Mouse (Mus musculus): ENCODE data around the gene Pxmp2. TPM values are rescaled to one million over a fixed set of nuclear protein-coding genes. Genes with fewer than 3 reads are reported as not detected.
A peak's percentile ranks its signal among the peaks of the same experiment; 100 is the strongest.

The Pxmp2 gene
- polyA plus RNA-seq, 1 experiment from 2014 or later: 8.0 TPM

DNA sequence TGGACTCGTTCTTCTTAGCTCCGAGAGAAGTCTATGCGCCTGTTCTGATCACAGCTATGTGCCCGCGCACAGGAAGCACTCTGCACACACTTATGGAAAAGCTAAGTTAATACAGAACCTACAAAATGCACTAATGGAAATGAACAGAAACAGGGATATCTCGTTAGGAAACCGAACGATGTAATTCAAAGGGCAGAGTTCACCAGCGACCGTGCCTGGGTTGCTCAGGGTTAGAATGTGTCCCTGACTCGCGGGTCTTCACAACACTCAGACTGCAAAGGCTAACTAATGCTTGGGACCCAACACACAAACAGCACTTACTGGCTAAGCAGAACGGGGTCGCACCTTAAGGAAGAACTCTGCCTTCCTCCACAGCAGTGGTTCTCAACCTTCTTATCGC lies 830 bp downstream of the Pxmp2 start:
- no peak overlapping the region; the same call in 1 of the 2 replicates for H3K27ac ChIP-seq (ENCODE audit: low read length)
- peak overlapping the region; percentile 83 for H3K4me3 ChIP-seq (ENCODE audit: low read length)
- ATAC-seq: no peak
- H3K9me3 ChIP-seq (ENCODE audit: control insufficient read depth, low read length): no peaks in the 10 kb centered on the region
- WGBS: 4% methylated on average over 15 of the region's 15 CpGs
- peaks cover 2% of the 10 kb centered on the region; the same call in 1 of the 2 replicates for H3K27me3 ChIP-seq (replicated peaks; ENCODE audit: control insufficient read depth, insufficient read depth, low read length)
- peak overlapping the region; percentile 74 for H3K9ac ChIP-seq (ENCODE audit: low read depth, low read length)
- H3K36me3 ChIP-seq (ENCODE audit: control insufficient read depth, insufficient read depth, low read length): no peaks in the 10 kb centered on the region
- peak overlapping the region; percentile 99 for H3K4me2 ChIP-seq (ENCODE audit: low read depth, low read length)
- peaks cover 13% of the 10 kb centered on the region for H3K4me1 ChIP-seq (ENCODE audit: control insufficient read depth, insufficient read depth, low read length)

DNA sequence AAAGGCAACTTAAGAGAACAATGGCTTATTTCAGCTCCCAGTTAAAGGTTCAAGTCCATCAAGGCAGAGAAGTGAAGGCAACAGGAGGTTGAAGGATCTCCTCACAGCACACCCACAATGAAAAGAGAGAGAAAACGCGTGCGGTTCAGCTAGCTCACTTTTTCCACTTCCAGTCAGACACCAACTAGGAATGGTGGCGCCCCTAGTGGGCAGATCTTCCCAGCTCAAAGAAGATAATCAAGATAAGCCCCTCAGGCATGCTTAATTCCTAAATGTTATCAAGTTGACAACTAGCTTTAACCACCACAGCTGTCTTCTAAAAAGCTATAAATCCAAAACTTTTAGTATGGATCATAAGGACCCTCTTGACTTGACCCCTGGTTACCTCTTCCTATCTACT lies 1.4 kb downstream of the Pxmp2 start:
- peak overlapping the region; percentile 83; the same call in 1 of the 2 replicates for H3K4me3 ChIP-seq (ENCODE audit: low read length)
- H3K36me3 ChIP-seq (ENCODE audit: control insufficient read depth, insufficient read depth, low read length): no peaks in the 10 kb centered on the region
- WGBS: 5% methylated on average over 4 of the region's 4 CpGs
- H3K9ac ChIP-seq (ENCODE audit: low read depth, low read length): no peak overlapping the region
- H3K4me2 ChIP-seq (ENCODE audit: low read depth, low read length): peak overlapping the region; percentile 99
- H3K9me3 ChIP-seq (ENCODE audit: control insufficient read depth, low read length): no peaks in the 10 kb centered on the region
- H3K27me3 ChIP-seq (replicated peaks; ENCODE audit: control insufficient read depth, insufficient read depth, low read length): peaks cover 2% of the 10 kb centered on the region; the same call in 1 of the 2 replicates
- ATAC-seq: no peak
- H3K4me1 ChIP-seq (ENCODE audit: control insufficient read depth, insufficient read depth, low read length): peaks cover 13% of the 10 kb centered on the region
- no peak overlapping the region for H3K27ac ChIP-seq (ENCODE audit: low read length)

DNA sequence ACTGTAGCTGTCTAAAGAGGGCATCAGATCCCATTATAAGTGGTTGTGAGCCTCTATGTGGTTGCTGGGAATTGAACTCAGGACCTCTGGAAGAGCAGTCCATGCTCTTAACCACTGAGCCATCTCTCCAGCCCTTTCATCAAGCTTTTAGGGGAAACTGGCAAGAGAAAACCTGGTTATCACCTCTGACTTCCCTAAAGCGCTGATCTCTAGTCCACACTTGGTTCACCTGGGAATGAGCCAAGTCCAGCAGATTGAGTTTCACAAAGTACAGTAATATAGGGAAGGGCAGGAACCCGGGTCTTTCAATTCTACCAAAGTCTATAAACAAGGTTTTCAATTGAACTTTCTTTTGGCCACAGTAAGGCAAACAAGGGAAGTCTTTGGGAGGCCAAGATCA lies 4.0 kb downstream of the Pxmp2 start:
- H3K4me2 ChIP-seq (ENCODE audit: low read depth, low read length): no peak overlapping the region
- peaks cover 2% of the 10 kb centered on the region; the same call in 1 of the 2 replicates for H3K27me3 ChIP-seq (replicated peaks; ENCODE audit: control insufficient read depth, insufficient read depth, low read length)
- H3K9ac ChIP-seq (ENCODE audit: low read depth, low read length): no peak overlapping the region
- 84% methylated on average over 2 of the region's 2 CpGs for WGBS
- no peaks in the 10 kb centered on the region for H3K36me3 ChIP-seq (ENCODE audit: control insufficient read depth, insufficient read depth, low read length)
- ATAC-seq: no peak
- H3K9me3 ChIP-seq (ENCODE audit: control insufficient read depth, low read length): no peaks in the 10 kb centered on the region
- H3K4me1 ChIP-seq (ENCODE audit: control insufficient read depth, insufficient read depth, low read length): peaks cover 11% of the 10 kb centered on the region
- H3K4me3 ChIP-seq (ENCODE audit: low read length): no peak overlapping the region
- H3K27ac ChIP-seq (ENCODE audit: low read length): no peak overlapping the region

DNA sequence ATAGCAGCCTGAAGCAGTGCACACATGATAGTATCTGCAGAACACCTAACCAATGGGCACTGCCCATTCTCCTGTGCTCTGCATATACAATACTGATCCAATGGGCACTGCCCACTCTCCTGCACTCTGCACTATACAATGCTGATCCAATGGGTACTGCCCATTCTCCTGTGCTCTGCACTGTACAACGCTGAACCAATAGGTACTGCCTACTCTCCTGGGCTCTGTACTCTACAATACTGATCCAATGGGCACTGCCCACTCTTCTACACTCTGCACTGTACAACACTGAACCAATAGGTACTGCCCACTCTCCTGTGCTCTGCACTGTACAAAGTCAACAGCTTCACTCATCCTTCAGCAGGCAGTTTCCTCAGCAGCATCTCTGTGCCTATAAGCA lies 9.1 kb downstream of the Pxmp2 start:
- H3K4me1 ChIP-seq (ENCODE audit: control insufficient read depth, insufficient read depth, low read length): no peaks in the 10 kb centered on the region
- no peak overlapping the region for H3K9ac ChIP-seq (ENCODE audit: low read depth, low read length)
- 90% methylated on average over 1 of the region's 1 CpGs for WGBS
- no peak overlapping the region for H3K27ac ChIP-seq (ENCODE audit: low read length)
- H3K4me3 ChIP-seq (ENCODE audit: low read length): no peak overlapping the region
- H3K36me3 ChIP-seq (ENCODE audit: control insufficient read depth, insufficient read depth, low read length): no peaks in the 10 kb centered on the region
- H3K4me2 ChIP-seq (ENCODE audit: low read depth, low read length): no peak overlapping the region
- ATAC-seq: no peak
- H3K9me3 ChIP-seq (ENCODE audit: control insufficient read depth, low read length): no peaks in the 10 kb centered on the region
- H3K27me3 ChIP-seq (replicated peaks; ENCODE audit: control insufficient read depth, insufficient read depth, low read length): no peaks in the 10 kb centered on the region

DNA sequence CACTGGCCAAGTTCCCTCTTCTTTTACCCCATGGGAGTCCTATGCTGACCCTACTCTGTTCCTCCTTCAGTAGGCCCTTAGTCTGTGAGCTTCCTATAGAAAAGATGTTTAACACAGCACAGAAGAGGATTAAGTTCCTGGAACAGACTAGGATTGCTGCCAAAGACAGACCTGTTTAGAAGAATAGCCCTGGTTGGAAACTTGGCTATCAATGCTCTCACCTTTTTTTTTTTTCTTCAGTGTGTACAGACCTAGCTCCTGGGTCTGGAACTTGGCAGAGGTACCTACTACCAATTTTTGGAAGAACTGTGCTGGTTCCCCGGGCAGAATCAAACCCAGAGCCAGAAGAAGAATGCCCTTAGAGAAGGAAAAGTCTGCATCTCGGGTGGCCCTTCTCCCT lies 9.6 kb downstream of the Pxmp2 start:
- WGBS: 79% methylated on average over 2 of the region's 2 CpGs
- H3K9ac ChIP-seq (ENCODE audit: low read depth, low read length): no peak overlapping the region

DNA sequence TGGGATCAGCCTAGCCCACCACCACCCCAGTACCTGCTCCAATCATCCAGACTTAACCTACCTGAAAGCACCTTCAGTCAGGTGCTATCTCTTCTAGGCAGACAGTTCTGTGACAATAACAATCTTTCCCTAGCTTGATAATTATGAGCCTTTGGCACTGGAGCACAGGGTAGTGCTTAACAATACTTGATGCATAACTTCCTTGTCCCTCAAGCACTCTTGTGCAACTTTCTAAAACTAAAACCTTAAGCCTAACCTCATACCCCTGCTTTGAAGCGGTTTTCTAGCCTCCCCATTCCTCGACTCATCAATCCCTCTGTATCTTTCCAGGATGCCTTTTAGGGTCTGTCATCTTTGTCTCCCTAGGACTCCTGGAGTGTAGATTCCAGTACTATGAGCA lies 11.1 kb downstream of the Pxmp2 start:
- H3K36me3 ChIP-seq (ENCODE audit: control insufficient read depth, insufficient read depth, low read length): no peaks in the 10 kb centered on the region
- H3K9ac ChIP-seq (ENCODE audit: low read depth, low read length): no peak overlapping the region
- no peak overlapping the region for H3K4me2 ChIP-seq (ENCODE audit: low read depth, low read length)
- no peaks in the 10 kb centered on the region for H3K27me3 ChIP-seq (replicated peaks; ENCODE audit: control insufficient read depth, insufficient read depth, low read length)
- no peak overlapping the region for H3K4me3 ChIP-seq (ENCODE audit: low read length)
- no peaks in the 10 kb centered on the region for H3K9me3 ChIP-seq (ENCODE audit: control insufficient read depth, low read length)
- H3K27ac ChIP-seq (ENCODE audit: low read length): no peak overlapping the region
- ATAC-seq: no peak
- H3K4me1 ChIP-seq (ENCODE audit: control insufficient read depth, insufficient read depth, low read length): no peaks in the 10 kb centered on the region
- WGBS: 74% methylated on average over 2 of the region's 2 CpGs

More for the DNA sequence above, 9.6 kb downstream of the Pxmp2 start:
- H3K4me3 ChIP-seq (ENCODE audit: low read length): no peak overlapping the region
- no peaks in the 10 kb centered on the region for H3K4me1 ChIP-seq (ENCODE audit: control insufficient read depth, insufficient read depth, low read length)
- no peak for ATAC-seq
- no peaks in the 10 kb centered on the region for H3K27me3 ChIP-seq (replicated peaks; ENCODE audit: control insufficient read depth, insufficient read depth, low read length)
- no peak overlapping the region for H3K27ac ChIP-seq (ENCODE audit: low read length)
- no peak overlapping the region for H3K4me2 ChIP-seq (ENCODE audit: low read depth, low read length)
- H3K9me3 ChIP-seq (ENCODE audit: control insufficient read depth, low read length): no peaks in the 10 kb centered on the region
- no peaks in the 10 kb centered on the region for H3K36me3 ChIP-seq (ENCODE audit: control insufficient read depth, insufficient read depth, low read length)

GRCm38 (mm10) chr5:110274147-110274546 lies 11.8 kb downstream of the Pxmp2 start:
- 74% methylated on average over 4 of the region's 4 CpGs for WGBS
- no peak overlapping the region for H3K4me2 ChIP-seq (ENCODE audit: low read depth, low read length)

GRCm38 (mm10) chr5:110270242-110270641 lies 15.7 kb downstream of the Pxmp2 start:
- no peaks in the 10 kb centered on the region for H3K27me3 ChIP-seq (replicated peaks; ENCODE audit: control insufficient read depth, insufficient read depth, low read length)
- 94% methylated on average over 6 of the region's 6 CpGs for WGBS
- peaks cover 5% of the 10 kb centered on the region for H3K4me1 ChIP-seq (ENCODE audit: control insufficient read depth, insufficient read depth, low read length)
- no peak overlapping the region for H3K4me3 ChIP-seq (ENCODE audit: low read length)
- H3K36me3 ChIP-seq (ENCODE audit: control insufficient read depth, insufficient read depth, low read length): 0 out of 2 replicates have a peak, but pooled peaks cover 2% of the 10 kb centered on the region
- no peaks in the 10 kb centered on the region for H3K9me3 ChIP-seq (ENCODE audit: control insufficient read depth, low read length)
- H3K9ac ChIP-seq (ENCODE audit: low read depth, low read length): no peak overlapping the region
- no peak overlapping the region for H3K27ac ChIP-seq (ENCODE audit: low read length)
- ATAC-seq: no peak
- no peak overlapping the region for H3K4me2 ChIP-seq (ENCODE audit: low read depth, low read length)

More at GRCm38 (mm10) chr5:110274147-110274546, 11.8 kb downstream of the Pxmp2 start:
- H3K4me3 ChIP-seq (ENCODE audit: low read length): no peak overlapping the region
- H3K27me3 ChIP-seq (replicated peaks; ENCODE audit: control insufficient read depth, insufficient read depth, low read length): no peaks in the 10 kb centered on the region
- no peak overlapping the region for H3K27ac ChIP-seq (ENCODE audit: low read length)
- H3K9ac ChIP-seq (ENCODE audit: low read depth, low read length): no peak overlapping the region
- H3K9me3 ChIP-seq (ENCODE audit: control insufficient read depth, low read length): no peaks in the 10 kb centered on the region
- H3K4me1 ChIP-seq (ENCODE audit: control insufficient read depth, insufficient read depth, low read length): no peaks in the 10 kb centered on the region
- no peak for ATAC-seq
- H3K36me3 ChIP-seq (ENCODE audit: control insufficient read depth, insufficient read depth, low read length): no peaks in the 10 kb centered on the region

GRCm38 (mm10) chr5:110269141-110270101 lies 16.6 kb downstream of the Pxmp2 start, which contains the start of gene Pgam5:
Gene Pgam5 (minus strand): TSS chr5:110269913.
- ATAC-seq: peak; percentile 90
- H3K4me2 ChIP-seq (ENCODE audit: low read depth, low read length): peak within 1 kb of the TSS; percentile 83
- no peaks in the 10 kb centered on the region for H3K27me3 ChIP-seq (replicated peaks; ENCODE audit: control insufficient read depth, insufficient read depth, low read length)
- under 1% methylated on average over 65 of the region's 66 CpGs for WGBS
- peak within 1 kb of the TSS; percentile 45; the same call in 1 of the 2 replicates for H3K27ac ChIP-seq (ENCODE audit: low read length)
- H3K4me3 ChIP-seq (ENCODE audit: low read length): peak within 1 kb of the TSS; percentile 85
- H3K36me3 ChIP-seq (ENCODE audit: control insufficient read depth, insufficient read depth, low read length): peaks cover 10% of the 10 kb centered on the region
- no peaks in the 10 kb centered on the region for H3K9me3 ChIP-seq (ENCODE audit: control insufficient read depth, low read length)
- peaks cover 5% of the 10 kb centered on the region for H3K4me1 ChIP-seq (ENCODE audit: control insufficient read depth, insufficient read depth, low read length)
- H3K9ac ChIP-seq (ENCODE audit: low read depth, low read length): peak within 1 kb of the TSS; percentile 87
